Mouse (Mus musculus) intestine, embryonic 15.5 days (tissue): ENCODE data around the gene Olfr1265. TPM values are rescaled to one million over a fixed set of nuclear protein-coding genes. Genes with fewer than 3 reads are reported as not detected.

ENCODE experiments used
- ATAC-seq: fragments of 200-750 bp; cut with Nextera tagmentation; 2 replicates; pipeline ENCODE4 v1.8.0; 2017; ENCODE audit warnings: moderate TSS enrichment, moderate library complexity
- H3K27ac ChIP-seq: fragments of 300-500 bp; sonication (generic); 2 replicates; pipeline ENCODE4 v1.5.1; 2015; ENCODE audit warnings: mild to moderate bottlenecking, inconsistent platforms
- H3K27me3 ChIP-seq: fragments of 300-500 bp; sonication (generic); replicated peaks from 2 replicates; pipeline ENCODE4 v1.6.1; 2015; ENCODE audit warnings: inconsistent platforms
- H3K36me3 ChIP-seq: fragments of 300-500 bp; sonication (generic); 2 replicates; pipeline ENCODE4 v1.6.1; 2015; ENCODE audit warnings: inconsistent platforms
- H3K4me1 ChIP-seq: fragments of 300-500 bp; sonication (generic); replicated peaks from 2 replicates; pipeline ENCODE4 v1.6.1; 2015; ENCODE audit warnings: inconsistent platforms
- H3K4me2 ChIP-seq: fragments of 300-500 bp; sonication (generic); replicated peaks from 2 replicates; pipeline ENCODE4 v1.6.1; 2015; ENCODE audit warnings: mild to moderate bottlenecking, inconsistent platforms
- H3K4me3 ChIP-seq: fragments of 300-500 bp; sonication (generic); replicated peaks from 2 replicates; pipeline ENCODE4 v1.5.1; 2015; ENCODE audit warnings: inconsistent platforms
- H3K9ac ChIP-seq: fragments of 300-500 bp; sonication (generic); 2 replicates; pipeline ENCODE4 v1.6.1; 2015; ENCODE audit warnings: inconsistent platforms
- H3K9me3 ChIP-seq: fragments of 300-500 bp; sonication (generic); 2 replicates; pipeline ENCODE4 v1.6.1; 2016; ENCODE audit warnings: inconsistent platforms
- WGBS: fragments of 180-500 bp; shearing (Covaris S2); methylation state at CpG from one replicate; pipeline ENCODE4 v1.1.7; 2015; 5-methylcytosine and 5-hydroxymethylcytosine counted together
- polyA plus RNA-seq: library from polyadenylated mRNA; unstranded; fragments of >200 nt; fragmentation: Nextera tagmentation; extraction: Ambion mirVana; gene quantifications from 2 replicates; pipeline ENCODE4 v1.2.1, GENCODE M21; 2015

Olfr1265 gene
- polyA plus RNA-seq = not detected in 2 replicates

GRCm38 (mm10) chr2:90035037-90035436, at the start of gene Olfr1265:
TSS of gene Olfr1265 (plus strand) at chr2:90035337.
- no peaks in the 10 kb centered on the region for H3K9me3 ChIP-seq
- ATAC-seq = no peak
- H3K4me1 ChIP-seq = no peaks in the 10 kb centered on the region

GRCm38 (mm10) chr2:89990921-89991320, 44.2 kb upstream of the Olfr1265 start, which contains the start of gene Olfr1261:
TSS of gene Olfr1261 (plus strand) at chr2:89991221.
- Histone ChIP-seq H3K36me3 (no peaks in the 10 kb centered on the region), H3K27me3 (no peaks in the 10 kb centered on the region)
- no peak for ATAC-seq

More at GRCm38 (mm10) chr2:90035037-90035436, at the start of gene Olfr1265:
- H3K27ac ChIP-seq = no peak within 1 kb of the TSS
- no peaks in the 10 kb centered on the region for H3K27me3 ChIP-seq
- H3K4me3 ChIP-seq = no peak within 1 kb of the TSS
- no peak within 1 kb of the TSS for H3K9ac ChIP-seq
- H3K4me2 ChIP-seq = no peak within 1 kb of the TSS
- no peaks in the 10 kb centered on the region for H3K36me3 ChIP-seq

GRCm38 (mm10) chr2:89999845-90000244, 35.3 kb upstream of the Olfr1265 start, which contains the start of gene Olfr1262:
TSS of gene Olfr1262 (plus strand) at chr2:90000145.
- Histone ChIP-seq H3K36me3 (no peaks in the 10 kb centered on the region), H3K9me3 (no peaks in the 10 kb centered on the region), H3K27ac (no peak within 1 kb of the TSS), H3K4me2 (no peak within 1 kb of the TSS), H3K9ac (no peak within 1 kb of the TSS), H3K4me1 (no peaks in the 10 kb centered on the region), H3K27me3 (no peaks in the 10 kb centered on the region), H3K4me3 (no peak within 1 kb of the TSS)
- ATAC-seq = no peak

More at GRCm38 (mm10) chr2:89990921-89991320, 44.2 kb upstream of the Olfr1265 start, which contains the start of gene Olfr1261:
- H3K27ac ChIP-seq = no peak within 1 kb of the TSS
- no peaks in the 10 kb centered on the region for H3K4me1 ChIP-seq
- no peak within 1 kb of the TSS for H3K4me2 ChIP-seq
- no peak within 1 kb of the TSS for H3K4me3 ChIP-seq
- H3K9ac ChIP-seq = no peak within 1 kb of the TSS
- H3K9me3 ChIP-seq = no peaks in the 10 kb centered on the region

- 81% methylated on average over 2 of the region's 2 CpGs for WGBS
- no peak within 1 kb of the TSS for H3K9ac ChIP-seq
- no peaks in the 10 kb centered on the region for H3K9me3 ChIP-seq
- H3K27ac ChIP-seq = no peak within 1 kb of the TSS
- H3K4me1 ChIP-seq = no peaks in the 10 kb centered on the region
- ATAC-seq = no peak
- H3K27me3 ChIP-seq = no peaks in the 10 kb centered on the region
- H3K4me2 ChIP-seq = no peak within 1 kb of the TSS
- no peaks in the 10 kb centered on the region for H3K36me3 ChIP-seq
- H3K4me3 ChIP-seq = no peak within 1 kb of the TSS
Measured at GRCm38 (mm10) chr2:90011831-90012230, 23.3 kb upstream of the Olfr1265 start, which contains the start of gene Olfr1263. TSS of gene Olfr1263 (plus strand) at chr2:90012131.

GRCm38 (mm10) chr2:90025477-90025876, 9.7 kb upstream of the Olfr1265 start, which contains the start of gene Olfr1264:
TSS of gene Olfr1264 (minus strand) at chr2:90025577.
- no peak within 1 kb of the TSS for H3K27ac ChIP-seq
- H3K4me2 ChIP-seq = no peak within 1 kb of the TSS
- no peaks in the 10 kb centered on the region for H3K4me1 ChIP-seq
- no peak for ATAC-seq
- no peak within 1 kb of the TSS for H3K9ac ChIP-seq
- H3K4me3 ChIP-seq = no peak within 1 kb of the TSS
- H3K36me3 ChIP-seq = no peaks in the 10 kb centered on the region
- no peaks in the 10 kb centered on the region for H3K9me3 ChIP-seq
- no peaks in the 10 kb centered on the region for H3K27me3 ChIP-seq
- WGBS = 66% methylated on average over 2 of the region's 2 CpGs

GRCm38 (mm10) chr2:90063494-90063893, 28.4 kb downstream of the Olfr1265 start, which contains the start of gene Olfr140:
TSS of gene Olfr140 (minus strand) at chr2:90063594.
- Histone ChIP-seq H3K4me2 (no peak within 1 kb of the TSS), H3K4me1 (no peaks in the 10 kb centered on the region), H3K27me3 (no peaks in the 10 kb centered on the region), H3K36me3 (no peaks in the 10 kb centered on the region), H3K9me3 (no peaks in the 10 kb centered on the region), H3K27ac (no peak within 1 kb of the TSS), H3K9ac (no peak within 1 kb of the TSS), H3K4me3 (no peak within 1 kb of the TSS)
- ATAC-seq = no peak

- no peaks in the 10 kb centered on the region for H3K4me1 ChIP-seq
- no peaks in the 10 kb centered on the region for H3K27me3 ChIP-seq
- H3K9me3 ChIP-seq = no peaks in the 10 kb centered on the region
- no peak for ATAC-seq
- H3K36me3 ChIP-seq = no peaks in the 10 kb centered on the region
- no peak overlapping the region for H3K27ac ChIP-seq
- whole genome bisulfite sequencing = 72% methylated on average over 2 of the region's 2 CpGs
- H3K4me2 ChIP-seq = no peak overlapping the region
- H3K4me3 ChIP-seq = no peak overlapping the region
- H3K9ac ChIP-seq = no peak overlapping the region
Measured at GRCm38 (mm10) chr2:90070065-90070464, 34.9 kb downstream of the Olfr1265 start.

Other genes starting within 250 kb of the Olfr1265 start
- not detected in 2 replicates for gene Olfr1254, start 241.7 kb upstream of the Olfr1265 start, polyA plus RNA-seq
- gene Olfr1255, start 223.3 kb upstream of the Olfr1265 start, polyA plus RNA-seq = not detected in 2 replicates
- not detected in 2 replicates for gene Olfr1256, start 193.8 kb upstream of the Olfr1265 start, polyA plus RNA-seq
- gene Olfr48, start 187.1 kb upstream of the Olfr1265 start, polyA plus RNA-seq = not detected in 2 replicates
- gene Olfr1257, start 156.9 kb upstream of the Olfr1265 start, polyA plus RNA-seq = 0.09 TPM in 1 of 2 replicates, not detected in the other
- gene Olfr1258, start 108.0 kb upstream of the Olfr1265 start, polyA plus RNA-seq = not detected in 2 replicates
- gene Olfr1259, start 86.7 kb upstream of the Olfr1265 start, polyA plus RNA-seq = not detected in 2 replicates
- not detected in 2 replicates for gene Olfr1260, start 61.0 kb upstream of the Olfr1265 start, polyA plus RNA-seq
- gene Olfr1261, start 44.1 kb upstream of the Olfr1265 start, polyA plus RNA-seq = not detected in 2 replicates
- gene Olfr1262, start 35.2 kb upstream of the Olfr1265 start, polyA plus RNA-seq = not detected in 2 replicates
- not detected in 2 replicates for gene Olfr1263, start 23.2 kb upstream of the Olfr1265 start, polyA plus RNA-seq
- not detected in 2 replicates for gene Olfr1264, start 9.8 kb upstream of the Olfr1265 start, polyA plus RNA-seq
- not detected in 2 replicates for gene Olfr140, start 28.3 kb downstream of the Olfr1265 start, polyA plus RNA-seq
- gene Olfr1269, start 86.1 kb downstream of the Olfr1265 start, polyA plus RNA-seq = not detected in 2 replicates
- gene Olfr32, start 107.0 kb downstream of the Olfr1265 start, polyA plus RNA-seq = not detected in 2 replicates
- not detected in 2 replicates for gene Olfr1270, start 117.8 kb downstream of the Olfr1265 start, polyA plus RNA-seq
- not detected in 2 replicates for gene Olfr1506, start 189.2 kb downstream of the Olfr1265 start, polyA plus RNA-seq
- not detected in 2 replicates for gene Olfr142, start 222.3 kb downstream of the Olfr1265 start, polyA plus RNA-seq
- gene Olfr1271, start 235.7 kb downstream of the Olfr1265 start, polyA plus RNA-seq = not detected in 2 replicates